Mouse (Mus musculus) splenic B cell, adult 2 months (primary cell): ENCODE data around the gene Tsc1.
A peak's percentile ranks its signal among the peaks of the same experiment; 100 is the strongest.

Experiments used
- DNase-seq: peaks from one replicate; pipeline ENCODE4 v3.0.0-alpha.2; 2011; ENCODE audit warnings: low read depth, low spot score
- H3K27me3 ChIP-seq: 2 replicates; pipeline ENCODE4 v1.6.1; 2012; ENCODE audit warnings: mild to moderate bottlenecking, low read length, moderate library complexity, mixed read lengths; ENCODE audit not compliant: control insufficient read depth, poor library complexity, insufficient read depth, severe bottlenecking
- H3K36me3 ChIP-seq: 2 replicates; pipeline ENCODE4 v1.6.1; 2012; ENCODE audit warnings: mild to moderate bottlenecking, low read length, moderate library complexity, mixed read lengths; ENCODE audit not compliant: control insufficient read depth, poor library complexity, insufficient read depth, severe bottlenecking

The Tsc1 gene

DNA sequence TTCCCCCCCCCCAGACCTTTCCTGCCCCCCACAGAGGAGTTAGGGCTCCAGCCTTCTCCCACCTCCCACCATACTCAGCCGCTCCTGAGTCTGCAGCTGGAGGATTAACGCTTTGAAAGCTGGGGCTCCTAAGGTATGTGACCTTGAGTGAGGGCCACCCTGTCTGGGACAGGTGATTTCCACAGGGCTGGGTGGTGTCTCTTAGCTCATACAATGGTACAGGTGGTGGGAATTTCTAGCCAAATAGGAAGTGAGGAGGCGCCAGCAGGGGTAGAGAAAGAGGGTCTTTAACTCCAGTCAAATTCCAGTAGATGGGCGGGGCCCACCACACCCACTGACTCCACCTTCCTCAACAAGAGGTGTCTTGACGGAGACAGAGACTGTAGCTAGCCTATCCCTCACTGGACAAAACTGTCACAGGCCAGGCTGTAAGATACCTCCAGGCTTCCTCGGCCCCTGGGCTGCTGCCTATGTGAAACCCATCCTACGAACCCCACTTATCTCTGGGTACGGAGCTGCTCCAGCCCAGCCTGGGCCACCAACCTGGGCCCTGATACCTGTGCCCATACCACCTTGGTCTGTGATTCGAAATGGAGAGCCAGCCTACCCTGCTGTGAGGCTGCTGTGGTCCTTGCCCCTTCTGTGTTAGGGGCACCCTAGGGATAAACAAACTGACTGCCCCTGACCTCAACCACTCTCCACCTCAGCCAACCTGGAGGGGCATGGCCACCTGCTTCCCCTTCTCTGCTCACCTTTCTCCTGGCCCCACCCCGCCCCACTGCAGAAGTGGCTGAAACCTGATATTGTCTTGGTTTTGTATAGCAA is 33.5 kb upstream of the Tsc1 start:
- no peak for DNase-seq
- no peaks in the 10 kb centered on the region for H3K27me3 ChIP-seq
- H3K36me3 ChIP-seq = no peaks in the 10 kb centered on the region

DNA sequence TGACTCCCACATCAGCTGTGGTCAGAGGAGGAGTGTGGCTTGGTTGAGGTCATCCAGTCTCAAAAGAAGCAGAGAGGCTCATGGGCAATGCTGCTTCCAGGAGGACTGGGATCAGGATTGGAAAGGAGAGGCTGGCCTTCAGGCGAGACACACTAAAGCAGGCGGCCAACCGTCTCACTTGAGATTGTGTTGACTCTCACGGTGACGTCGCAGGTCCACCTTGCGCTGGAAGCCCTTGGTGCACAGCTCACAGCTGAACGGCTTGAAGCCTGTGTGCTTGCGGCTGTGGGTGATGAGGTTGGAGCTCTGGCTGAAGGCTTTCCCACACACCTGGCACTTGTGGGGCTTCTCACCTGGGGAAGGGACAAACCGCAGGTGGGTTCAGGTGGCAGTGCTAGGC is 31.2 kb upstream of the Tsc1 start:
- Histone ChIP-seq H3K27me3 (no peaks in the 10 kb centered on the region), H3K36me3 (no peaks in the 10 kb centered on the region)
- no peak for DNase-seq

DNA sequence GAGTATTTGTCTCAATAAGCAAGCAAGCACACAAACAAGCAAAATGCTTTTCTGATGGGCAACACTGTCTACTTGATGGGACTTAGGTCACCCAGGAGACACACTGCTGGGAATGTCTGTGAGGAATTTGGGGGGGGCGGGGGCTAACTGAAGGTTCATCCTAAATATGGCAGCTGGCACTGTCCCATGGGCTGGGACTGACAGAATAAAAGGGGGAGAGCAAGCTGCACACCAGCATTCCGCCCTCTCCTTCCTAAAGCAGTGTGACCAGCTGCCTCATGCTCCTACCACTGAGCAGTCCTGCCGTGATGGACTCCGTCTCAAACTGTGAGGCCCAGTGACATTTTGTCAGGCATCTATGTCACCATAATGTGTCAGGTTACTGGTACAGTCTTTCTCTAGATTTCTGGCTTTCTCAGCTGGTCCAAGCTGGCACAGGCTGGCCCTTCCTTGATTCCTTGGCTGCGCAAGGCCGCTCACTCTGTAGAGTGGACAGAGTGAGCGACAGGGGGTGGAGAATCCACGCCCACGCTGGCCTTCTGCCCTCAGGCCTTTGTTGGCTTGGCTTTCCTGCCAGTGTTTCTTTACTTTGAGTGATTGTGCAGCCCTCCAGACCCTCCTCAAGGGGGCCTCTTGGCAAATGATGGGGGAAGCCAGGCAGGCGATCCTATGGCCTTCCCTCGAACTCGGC is 30.2 kb upstream of the Tsc1 start:
- no peaks in the 10 kb centered on the region for H3K27me3 ChIP-seq
- no peaks in the 10 kb centered on the region for H3K36me3 ChIP-seq

DNA sequence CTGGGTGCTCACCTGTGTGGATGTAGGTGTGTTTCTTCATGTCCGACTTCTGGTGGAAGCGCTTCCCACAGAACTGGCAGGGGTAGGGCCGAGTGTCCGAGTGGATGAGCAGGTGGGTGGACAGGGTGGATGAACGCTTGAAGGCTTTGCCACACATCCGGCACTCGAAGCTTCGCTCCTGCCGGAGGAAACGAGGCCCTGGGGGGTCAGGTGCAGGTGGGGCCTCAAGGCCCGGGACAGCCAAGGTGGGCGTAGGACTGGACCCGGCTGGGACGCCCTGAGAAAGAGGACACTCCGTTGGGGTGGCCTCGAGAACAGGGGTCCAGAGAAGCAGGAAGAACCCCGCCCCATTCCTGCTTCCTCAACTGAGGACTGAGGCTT is 29.6 kb upstream of the Tsc1 start:
- no peaks in the 10 kb centered on the region for H3K36me3 ChIP-seq
- no peaks in the 10 kb centered on the region for H3K27me3 ChIP-seq
- no peak for DNase-seq

More for the DNA sequence above, 30.2 kb upstream of the Tsc1 start:
- DNase-seq = no peak

DNA sequence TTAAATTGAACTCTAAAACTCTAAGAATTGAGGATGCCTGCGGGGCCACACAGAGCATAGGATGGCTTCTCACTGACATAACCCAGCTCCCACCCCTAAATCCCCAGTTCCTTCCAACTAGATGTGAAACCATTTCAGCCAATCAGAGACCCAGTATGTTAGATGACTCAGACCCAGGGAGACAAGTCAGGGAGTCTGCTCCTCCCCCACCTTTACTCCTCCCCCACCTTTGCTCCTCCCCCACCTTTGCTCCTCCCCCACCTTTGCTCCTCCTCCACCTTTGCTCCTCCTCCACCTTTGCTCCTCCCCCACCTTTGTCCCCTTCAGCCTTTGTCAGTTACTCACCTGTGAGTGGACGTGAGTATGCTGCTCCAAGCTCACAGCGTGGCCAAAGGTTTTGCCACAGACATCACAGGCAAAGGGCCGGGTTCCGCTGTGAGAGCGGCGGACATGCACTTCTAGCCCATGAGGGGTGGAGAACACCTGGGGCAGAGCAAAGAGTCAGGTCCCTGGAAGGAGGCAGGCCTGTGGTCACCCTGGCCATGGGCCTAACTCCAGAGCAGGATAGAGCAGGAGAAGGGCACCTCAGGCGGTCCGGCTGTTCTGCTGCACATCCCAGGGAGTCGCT is 28.5 kb upstream of the Tsc1 start:
- no peak for DNase-seq

DNA sequence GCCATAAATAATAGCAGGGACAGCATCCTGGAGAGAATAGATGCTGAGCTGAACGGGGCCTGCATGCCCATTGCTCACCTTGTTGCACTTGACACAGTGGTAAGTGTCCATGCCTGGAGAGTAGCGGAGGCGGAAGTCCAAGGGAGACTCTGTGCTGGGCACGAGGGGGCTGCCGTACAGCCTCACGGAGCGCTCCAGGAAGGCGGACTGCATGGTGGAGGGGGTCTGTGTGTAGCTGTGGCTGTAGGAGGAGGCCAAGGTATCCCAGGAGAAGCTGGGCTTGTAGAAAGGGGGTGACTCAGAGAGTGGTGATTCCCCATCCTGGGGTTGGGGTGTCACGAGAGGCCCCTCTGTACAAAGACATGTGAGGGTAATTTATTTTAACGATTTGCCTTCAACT is 27.4 kb upstream of the Tsc1 start:
- DNase-seq = no peak
- Histone ChIP-seq H3K36me3 (no peaks in the 10 kb centered on the region), H3K27me3 (no peaks in the 10 kb centered on the region)

More for the DNA sequence above, 28.5 kb upstream of the Tsc1 start:
- Histone ChIP-seq H3K27me3 (no peaks in the 10 kb centered on the region), H3K36me3 (no peaks in the 10 kb centered on the region)

DNA sequence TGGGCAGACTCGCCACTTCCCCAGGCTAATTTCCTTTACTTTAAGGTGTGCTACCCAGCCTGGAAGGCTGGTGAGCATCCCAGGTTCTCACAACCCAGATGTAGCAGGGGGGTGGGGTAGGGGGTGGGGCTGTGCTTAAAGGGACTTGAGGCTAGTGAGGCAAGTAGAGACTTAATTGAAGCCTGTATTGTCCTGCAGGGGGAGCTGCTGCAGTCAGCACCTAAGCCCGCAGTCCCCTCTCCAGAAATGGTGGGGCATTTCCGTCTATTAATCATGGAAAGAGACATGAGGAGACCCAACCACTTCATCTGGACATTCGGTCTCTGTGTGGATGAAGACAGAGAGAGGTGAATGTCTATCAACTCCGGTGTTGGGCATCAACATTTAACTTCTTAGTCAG is 24.7 kb upstream of the Tsc1 start:
- Histone ChIP-seq H3K36me3 (no peaks in the 10 kb centered on the region), H3K27me3 (no peaks in the 10 kb centered on the region)
- peak; percentile 49 for DNase-seq

DNA sequence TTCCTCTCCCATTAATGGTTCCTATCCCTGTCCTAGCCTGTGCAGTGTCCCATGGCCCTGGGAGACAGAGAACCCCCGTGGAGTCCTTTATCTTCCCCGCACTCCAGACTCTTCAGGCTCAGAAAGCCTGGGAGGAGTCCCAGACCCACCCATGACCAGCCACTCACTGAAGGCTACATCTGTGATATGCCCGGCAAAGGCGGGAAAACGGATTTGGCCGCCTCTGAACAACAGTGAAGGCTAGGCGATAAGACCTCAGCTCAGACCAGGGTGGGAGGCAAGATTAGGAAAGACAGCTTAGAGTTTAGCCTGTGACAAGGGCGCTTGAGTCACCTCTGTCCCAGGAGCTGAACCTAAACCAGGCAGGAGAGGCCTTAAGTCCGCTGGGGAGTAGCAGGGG is 24.2 kb upstream of the Tsc1 start:
- no peak for DNase-seq

DNA sequence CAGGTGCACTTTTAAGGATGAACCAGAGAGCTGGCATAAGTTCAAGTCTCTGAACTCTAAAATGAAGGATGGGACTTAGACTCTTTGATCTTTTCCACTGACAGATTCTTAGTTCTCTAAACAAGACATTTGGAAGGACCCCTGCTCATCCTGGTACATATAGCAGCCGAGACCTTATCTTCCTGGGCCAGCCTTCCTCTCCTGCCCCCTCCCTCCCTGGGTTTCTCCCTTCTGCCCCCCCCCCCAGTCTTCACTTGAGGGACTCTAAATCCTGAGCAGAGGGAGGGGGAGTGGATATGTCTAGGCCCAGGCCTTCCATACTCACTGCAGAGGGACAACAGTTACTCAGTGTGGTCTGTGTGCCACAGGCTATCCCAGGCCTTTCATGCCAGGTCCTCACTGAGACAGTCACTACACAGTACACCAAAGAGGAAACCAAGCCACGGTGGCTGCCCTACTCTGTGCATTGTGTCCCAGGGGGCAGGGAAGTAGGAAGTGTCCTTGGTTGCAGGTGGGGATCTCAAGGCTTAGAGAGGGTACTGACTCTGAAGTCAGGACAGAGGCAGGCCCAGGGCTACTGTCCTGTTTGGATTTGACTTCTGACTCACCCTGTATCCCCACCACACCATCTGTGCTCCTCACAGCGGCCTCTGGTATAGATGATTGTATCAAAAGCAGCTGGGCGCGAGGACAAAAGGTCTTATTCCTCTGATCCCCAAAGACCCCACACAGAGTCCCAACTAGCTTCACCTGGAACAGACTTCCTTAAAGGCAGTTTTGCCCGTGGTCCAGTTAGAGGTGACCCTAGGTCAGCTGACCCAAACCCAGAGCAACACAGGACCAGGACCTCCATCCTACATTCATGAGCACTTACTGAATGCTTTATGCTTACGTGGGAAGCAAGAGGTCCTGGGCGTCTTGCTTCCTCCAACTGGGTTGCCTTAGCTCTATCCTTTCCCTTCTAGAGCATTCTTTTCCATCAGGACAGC is 23.2 kb upstream of the Tsc1 start:
- no peak for DNase-seq
- Histone ChIP-seq H3K36me3 (no peaks in the 10 kb centered on the region), H3K27me3 (no peaks in the 10 kb centered on the region)

More for the DNA sequence above, 24.2 kb upstream of the Tsc1 start:
- no peaks in the 10 kb centered on the region for H3K27me3 ChIP-seq
- no peaks in the 10 kb centered on the region for H3K36me3 ChIP-seq

DNA sequence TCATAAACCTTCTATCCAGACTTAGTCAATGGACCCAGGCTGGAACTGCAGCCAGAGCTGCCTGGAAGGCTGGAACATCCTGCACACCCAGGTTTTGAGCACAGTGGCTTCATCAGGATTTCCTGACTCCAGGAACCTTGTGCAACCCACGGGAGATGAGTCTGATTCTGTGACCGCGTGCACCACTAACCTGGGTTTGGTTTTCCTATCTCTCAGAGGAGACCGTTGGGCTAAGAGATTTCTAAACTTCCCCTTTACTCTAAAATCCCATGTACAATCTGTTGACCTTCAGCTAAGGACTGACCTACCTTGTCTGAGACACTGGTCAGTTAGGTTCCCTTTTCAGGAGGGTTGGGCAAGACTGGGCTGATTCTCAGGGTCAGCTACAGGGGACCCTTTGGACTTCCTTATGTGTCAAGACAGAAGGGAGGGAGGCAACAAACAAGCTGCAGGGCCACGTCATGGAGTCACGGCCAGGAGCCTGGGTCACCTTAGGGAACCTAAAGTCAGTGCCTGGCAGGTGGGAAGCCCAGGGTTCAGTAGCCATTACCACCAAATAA is 22.2 kb upstream of the Tsc1 start:
- no peak for DNase-seq
- H3K36me3 ChIP-seq = no peaks in the 10 kb centered on the region
- H3K27me3 ChIP-seq = no peaks in the 10 kb centered on the region

DNA sequence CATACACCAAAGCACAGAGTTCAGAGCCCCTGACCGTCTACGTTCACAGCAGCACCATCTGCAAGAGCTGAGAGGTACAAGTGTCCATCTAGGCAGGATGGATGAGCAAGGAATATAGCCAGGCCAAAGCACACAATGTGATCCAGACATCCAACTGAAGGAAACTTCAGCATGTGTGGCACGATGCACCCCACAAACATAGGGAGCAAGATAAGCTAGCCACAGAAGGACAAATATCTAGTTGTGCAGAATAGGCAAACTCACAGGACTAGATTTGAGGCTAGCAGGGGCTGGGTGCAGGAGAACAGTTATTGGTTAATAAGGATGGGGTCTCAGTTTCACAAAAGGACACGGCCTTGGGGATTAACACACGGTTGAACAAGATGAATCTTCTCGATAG is 21.7 kb upstream of the Tsc1 start:
- Histone ChIP-seq H3K27me3 (no peaks in the 10 kb centered on the region), H3K36me3 (no peaks in the 10 kb centered on the region)
- no peak for DNase-seq

DNA sequence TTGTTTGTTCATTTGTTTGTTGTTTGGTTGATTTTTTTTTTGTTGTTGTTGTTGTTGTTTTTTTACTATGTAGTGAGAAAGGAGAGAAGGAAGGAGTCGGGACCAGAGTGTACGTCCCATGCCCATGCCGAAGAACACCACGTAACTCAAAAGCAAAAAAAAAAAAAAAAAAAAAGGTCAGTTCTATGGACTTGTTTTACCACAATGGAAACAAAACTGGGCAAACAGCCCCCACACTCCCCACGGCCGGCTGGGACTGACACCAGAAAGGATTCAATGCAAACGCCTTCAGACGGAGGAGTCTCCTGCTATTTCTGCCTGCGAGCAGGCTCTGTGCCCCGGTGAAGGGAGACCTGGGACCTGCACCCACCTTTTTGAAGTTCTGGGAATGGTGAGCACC is 20.5 kb upstream of the Tsc1 start:
- DNase-seq = no peak
- H3K36me3 ChIP-seq = no peaks in the 10 kb centered on the region
- H3K27me3 ChIP-seq = no peaks in the 10 kb centered on the region

DNA sequence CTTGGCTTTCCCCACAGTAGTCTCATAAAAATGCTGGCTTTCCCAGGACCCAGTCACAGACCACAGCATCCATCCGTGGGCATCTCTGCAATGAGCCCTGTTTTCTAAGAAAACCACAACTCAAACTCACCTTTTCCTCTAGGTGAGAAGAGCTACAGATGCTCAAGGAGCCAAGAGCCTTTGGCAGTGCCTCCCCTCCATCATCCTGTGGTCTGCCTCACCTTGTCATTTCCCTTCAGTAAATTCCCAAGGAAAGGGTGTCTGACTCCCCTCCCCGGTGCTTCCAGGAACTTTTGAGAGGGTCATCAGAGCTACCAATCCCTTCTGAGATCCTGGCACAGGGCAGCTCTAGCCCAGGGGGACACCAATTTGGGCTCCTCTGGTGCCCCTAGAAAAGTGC is 19.9 kb upstream of the Tsc1 start:
- DNase-seq = no peak
- H3K36me3 ChIP-seq = no peaks in the 10 kb centered on the region
- no peaks in the 10 kb centered on the region for H3K27me3 ChIP-seq

DNA sequence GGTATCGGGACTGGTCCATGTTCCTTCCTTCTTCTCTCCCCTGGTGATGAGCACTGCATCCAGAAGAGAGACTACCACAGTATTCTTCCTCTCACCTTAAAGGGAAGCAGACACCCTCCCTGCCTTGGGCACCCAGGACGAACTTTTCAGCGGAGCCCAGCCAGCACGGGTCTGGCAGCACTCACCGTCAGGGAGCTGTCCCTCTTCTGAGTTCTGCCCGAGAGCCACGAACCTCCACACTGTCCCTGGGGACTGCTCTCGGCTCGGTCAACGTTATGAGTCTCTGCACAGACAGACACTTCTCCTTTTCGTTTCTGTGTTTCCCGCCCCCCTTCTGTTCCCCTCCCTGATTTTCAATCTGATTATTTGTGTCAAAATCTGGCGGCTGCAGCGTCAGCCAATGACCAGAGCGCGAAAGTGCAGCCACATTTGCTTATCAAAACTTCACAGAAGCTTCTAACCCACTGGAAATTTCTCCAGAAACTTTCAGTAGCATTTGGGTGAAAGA is 19.3 kb upstream of the Tsc1 start, which contains the start of gene Gfi1b:
TSS of gene Gfi1b (minus strand) at position 319 of the 508 bp plus-strand sequence.
- H3K27me3 ChIP-seq = no peaks in the 10 kb centered on the region
- peak; percentile 94 for DNase-seq
- H3K36me3 ChIP-seq = no peaks in the 10 kb centered on the region
